Mouse (Mus musculus) stomach, embryonic 16.5 days (tissue): ENCODE measurements around the gene Psmd12. TPM values are rescaled to one million over a fixed set of nuclear protein-coding genes. Genes with fewer than 3 reads are reported as not detected.

Experiments used
- ATAC-seq: fragments of 200-750 bp; cut with Nextera tagmentation; 2 replicates; pipeline ENCODE4 v1.8.0; 2017; ENCODE audit warnings: moderate number of reproducible peaks, moderate TSS enrichment; ENCODE audit not compliant: insufficient read depth, low FRiP score
- H3K27ac ChIP-seq: fragments of 300-500 bp; sonication (generic); 2 replicates; pipeline ENCODE4 v1.5.1; 2014; ENCODE audit warnings: low read length
- H3K27me3 ChIP-seq: fragments of 300-500 bp; sonication (generic); 2 replicates; pipeline ENCODE4 v1.6.1; 2014; ENCODE audit warnings: low read length, control low read depth, mixed read lengths; ENCODE audit not compliant: control insufficient read depth, insufficient read depth
- H3K36me3 ChIP-seq: fragments of 300-500 bp; sonication (generic); 2 replicates; pipeline ENCODE4 v1.6.1; 2014; ENCODE audit warnings: low read length; ENCODE audit not compliant: control insufficient read depth, insufficient read depth
- H3K4me1 ChIP-seq: fragments of 300-500 bp; sonication (generic); 2 replicates; pipeline ENCODE4 v1.6.1; 2014; ENCODE audit warnings: low read length, control low read depth, mixed read lengths; ENCODE audit not compliant: control insufficient read depth, insufficient read depth
- H3K4me2 ChIP-seq: fragments of 300-500 bp; sonication (generic); 2 replicates; pipeline ENCODE4 v1.6.1; 2014; ENCODE audit warnings: low read depth, low read length, mixed read lengths
- H3K4me3 ChIP-seq: fragments of 300-500 bp; sonication (generic); replicated peaks from 2 replicates; pipeline ENCODE4 v1.5.1; 2014; ENCODE audit warnings: mild to moderate bottlenecking, low read length
- H3K9ac ChIP-seq: fragments of 300-500 bp; sonication (generic); 2 replicates; pipeline ENCODE4 v1.6.1; 2014; ENCODE audit warnings: low read length
- H3K9me3 ChIP-seq: fragments of 300-500 bp; sonication (generic); replicated peaks from 2 replicates; pipeline ENCODE4 v1.6.1; 2016; ENCODE audit warnings: low read length, control low read depth; ENCODE audit not compliant: control insufficient read depth
- WGBS: fragments of 180-500 bp; shearing (Covaris S2); extraction: QIAGEN DNeasy Blood & Tissue Kit; methylation state at CpG from one replicate; pipeline ENCODE4 v1.1.7; 2014; 5-methylcytosine and 5-hydroxymethylcytosine counted together
- polyA plus RNA-seq: library from polyadenylated mRNA; unstranded; fragments of >200 nt; fragmentation: Nextera tagmentation; extraction: Ambion mirVana; gene quantifications from 2 replicates; pipeline ENCODE4 v1.2.1, GENCODE M21; 2015

Gene Psmd12
- polyA plus RNA-seq, 1 experiment from 2014 or later: 175 TPM

DNA sequence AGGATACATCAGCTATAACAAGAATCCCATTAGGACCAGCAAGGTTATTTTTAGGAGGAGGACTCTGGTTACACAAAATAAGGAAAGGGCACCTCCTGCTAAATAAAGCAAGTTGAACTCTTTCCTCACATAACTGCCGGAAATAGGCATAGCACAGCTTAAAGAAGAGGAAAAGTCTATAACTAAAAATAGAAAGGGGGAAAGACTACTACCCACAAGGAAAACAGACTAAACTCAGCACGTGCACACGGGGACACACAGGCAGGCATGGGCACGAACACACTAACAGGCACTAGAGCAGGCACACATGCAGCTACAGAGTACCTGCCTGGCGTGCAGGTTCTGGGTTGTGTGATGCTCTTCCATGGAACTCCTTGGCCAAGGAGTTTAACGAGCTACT is 32.6 kb upstream of the Psmd12 start:
- no peaks in the 10 kb centered on the region for H3K9me3 ChIP-seq
- H3K36me3 ChIP-seq: no peaks in the 10 kb centered on the region
- WGBS: 76% methylated on average over 6 of the region's 6 CpGs
- H3K27ac ChIP-seq: no peak overlapping the region
- no peaks in the 10 kb centered on the region for H3K27me3 ChIP-seq
- H3K4me3 ChIP-seq: no peak overlapping the region
- no peak overlapping the region for H3K4me2 ChIP-seq
- ATAC-seq: no peak
- no peak overlapping the region for H3K9ac ChIP-seq
- H3K4me1 ChIP-seq: peaks cover 19% of the 10 kb centered on the region

- H3K4me3 ChIP-seq: no peak overlapping the region
- no peak overlapping the region for H3K27ac ChIP-seq
- peaks cover 19% of the 10 kb centered on the region for H3K4me1 ChIP-seq
- H3K36me3 ChIP-seq: no peaks in the 10 kb centered on the region
- H3K9ac ChIP-seq: no peak overlapping the region
- H3K9me3 ChIP-seq: no peaks in the 10 kb centered on the region
- ATAC-seq: peak; percentile 38; the same call in 1 of the 2 replicates
- no peaks in the 10 kb centered on the region for H3K27me3 ChIP-seq
- 41% methylated on average over 5 of the region's 5 CpGs for WGBS
- H3K4me2 ChIP-seq: no peak overlapping the region
Observed at GRCm38 (mm10) chr11:107447349-107447748, 31.9 kb upstream of the Psmd12 start.

DNA sequence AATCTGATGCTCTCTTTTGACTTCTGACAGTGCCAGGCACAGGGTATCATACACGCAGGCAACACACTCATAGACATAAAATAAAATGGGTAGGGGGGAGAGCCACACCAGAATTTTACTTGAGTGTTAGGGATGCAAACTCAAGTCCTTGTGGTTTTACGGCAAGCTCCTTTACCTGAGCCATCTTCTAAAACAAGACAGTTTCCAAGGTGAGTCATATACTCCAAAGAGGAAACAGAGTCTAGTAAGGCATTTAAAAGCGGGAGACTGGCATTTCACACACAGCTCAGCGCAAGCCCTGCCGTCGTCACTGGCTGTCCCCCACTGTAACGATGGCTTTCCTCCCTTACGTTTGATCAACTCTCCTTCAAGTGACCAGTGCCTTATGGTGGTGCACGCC is 31.4 kb upstream of the Psmd12 start:
- no peak overlapping the region for H3K27ac ChIP-seq
- H3K36me3 ChIP-seq: no peaks in the 10 kb centered on the region
- WGBS: 78% methylated on average over 9 of the region's 9 CpGs

DNA sequence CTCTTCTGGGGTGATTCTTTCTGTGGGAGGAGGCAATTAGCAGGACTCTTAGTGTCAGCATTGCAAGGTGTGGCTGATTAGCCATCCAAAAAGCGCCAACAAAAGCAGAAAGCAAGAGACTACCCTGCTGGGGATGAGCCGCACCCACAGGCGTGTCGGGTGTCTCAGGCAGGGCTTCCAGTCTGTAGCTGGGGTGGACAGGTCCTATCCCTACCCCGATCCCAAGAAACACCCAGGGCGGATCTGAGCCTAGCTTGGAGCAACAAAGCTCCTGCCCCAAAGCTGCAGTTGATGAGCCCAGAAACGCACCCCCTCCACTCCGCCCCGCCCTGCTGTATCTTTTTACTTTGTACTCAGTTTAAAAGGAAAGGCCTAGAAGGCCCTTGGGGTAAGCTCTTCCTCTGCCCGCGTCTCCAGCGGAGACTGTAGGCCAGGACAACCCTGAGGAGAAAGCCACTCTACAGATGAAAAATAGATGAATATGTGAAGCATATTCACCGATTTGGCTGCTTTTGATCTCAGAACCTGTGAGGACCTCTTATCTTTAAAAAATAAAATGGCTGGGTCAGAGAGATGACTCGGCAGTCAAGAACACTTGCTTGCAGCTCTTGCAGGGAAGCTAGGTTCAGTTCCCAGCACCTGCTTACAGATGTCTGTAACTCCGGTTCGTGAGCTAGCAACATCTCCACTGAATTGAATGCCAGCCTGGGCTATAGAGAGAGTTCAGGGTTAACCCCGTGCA is 29.9 kb upstream of the Psmd12 start:
- H3K4me3 ChIP-seq: no peak overlapping the region
- H3K9ac ChIP-seq: no peak overlapping the region
- ATAC-seq: no peak; the same call in 1 of the 2 replicates
- H3K4me2 ChIP-seq: no peak overlapping the region
- no peaks in the 10 kb centered on the region for H3K36me3 ChIP-seq
- no peak overlapping the region for H3K27ac ChIP-seq
- H3K4me1 ChIP-seq: peaks cover 19% of the 10 kb centered on the region
- no peaks in the 10 kb centered on the region for H3K27me3 ChIP-seq
- WGBS: 67% methylated on average over 17 of the region's 17 CpGs
- no peaks in the 10 kb centered on the region for H3K9me3 ChIP-seq

More for the DNA sequence above, 31.4 kb upstream of the Psmd12 start:
- H3K9me3 ChIP-seq: no peaks in the 10 kb centered on the region
- ATAC-seq: no peak
- no peak overlapping the region for H3K9ac ChIP-seq
- peaks cover 19% of the 10 kb centered on the region for H3K4me1 ChIP-seq
- H3K27me3 ChIP-seq: no peaks in the 10 kb centered on the region
- H3K4me3 ChIP-seq: no peak overlapping the region
- H3K4me2 ChIP-seq: no peak overlapping the region

GRCm38 (mm10) chr11:107450097-107450496 is 29.2 kb upstream of the Psmd12 start:
- H3K27ac ChIP-seq: no peak overlapping the region
- H3K4me1 ChIP-seq: peaks cover 25% of the 10 kb centered on the region
- no peaks in the 10 kb centered on the region for H3K27me3 ChIP-seq
- no peaks in the 10 kb centered on the region for H3K36me3 ChIP-seq
- no peak overlapping the region for H3K9ac ChIP-seq
- H3K4me3 ChIP-seq: no peak overlapping the region
- H3K4me2 ChIP-seq: no peak overlapping the region
- no peak for ATAC-seq
- H3K9me3 ChIP-seq: no peaks in the 10 kb centered on the region
- 53% methylated on average over 6 of the region's 6 CpGs for WGBS

DNA sequence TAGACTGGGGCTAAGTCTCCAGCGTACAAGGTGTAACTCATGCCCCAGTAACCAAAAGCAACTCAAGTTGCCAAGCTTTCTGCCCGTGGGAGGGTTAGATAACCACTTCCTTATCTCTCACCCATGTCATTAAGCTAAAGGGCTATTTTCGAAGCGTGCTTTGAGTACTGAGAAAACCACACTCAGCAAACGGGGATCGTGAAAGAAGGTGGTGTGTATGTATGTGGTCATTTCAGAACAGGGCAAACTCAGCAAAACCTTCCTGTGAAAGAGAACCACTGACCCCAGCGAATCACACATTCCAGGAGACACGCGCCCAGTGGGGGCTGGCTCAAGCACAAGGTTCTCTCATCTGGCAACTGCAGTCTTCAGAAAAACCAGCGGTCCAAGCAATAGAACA is 28.2 kb upstream of the Psmd12 start:
- H3K4me3 ChIP-seq: no peak overlapping the region
- H3K9ac ChIP-seq: no peak overlapping the region
- ATAC-seq: no peak
- 64% methylated on average over 10 of the region's 10 CpGs for WGBS
- no peak overlapping the region for H3K27ac ChIP-seq
- H3K36me3 ChIP-seq: no peaks in the 10 kb centered on the region
- H3K27me3 ChIP-seq: no peaks in the 10 kb centered on the region
- peaks cover 29% of the 10 kb centered on the region for H3K4me1 ChIP-seq
- no peaks in the 10 kb centered on the region for H3K9me3 ChIP-seq
- H3K4me2 ChIP-seq: peak overlapping the region; percentile 29; the same call in 1 of the 2 replicates

- Histone ChIP-seq H3K4me1 (peaks cover 28% of the 10 kb centered on the region), H3K27me3 (no peaks in the 10 kb centered on the region), H3K9me3 (no peaks in the 10 kb centered on the region), H3K4me3 (no peak overlapping the region), H3K9ac (no peak overlapping the region), H3K27ac (no peak overlapping the region), H3K4me2 (no peak overlapping the region), H3K36me3 (no peaks in the 10 kb centered on the region)
- 85% methylated on average over 7 of the region's 7 CpGs for WGBS
- ATAC-seq: no peak
Observed at GRCm38 (mm10) chr11:107452053-107452452, 27.2 kb upstream of the Psmd12 start.

- no peaks in the 10 kb centered on the region for H3K9me3 ChIP-seq
- no peaks in the 10 kb centered on the region for H3K27me3 ChIP-seq
- WGBS: 36% methylated on average over 19 of the region's 19 CpGs
- 0 out of 2 replicates have a peak overlapping the region, but pooled peaks have one; percentile 7 for H3K9ac ChIP-seq
- H3K4me3 ChIP-seq: peak overlapping the region; percentile 22
- no peaks in the 10 kb centered on the region for H3K36me3 ChIP-seq
- no peak overlapping the region for H3K27ac ChIP-seq
- ATAC-seq: peak; percentile 53; the same call in 1 of the 2 replicates
- H3K4me1 ChIP-seq: peaks cover 21% of the 10 kb centered on the region
- H3K4me2 ChIP-seq: peak overlapping the region; percentile 43
Observed at GRCm38 (mm10) chr11:107454546-107455462, 24.5 kb upstream of the Psmd12 start.

GRCm38 (mm10) chr11:107457282-107457681 is 22.0 kb upstream of the Psmd12 start:
- 77% methylated on average over 3 of the region's 3 CpGs for WGBS
- Histone ChIP-seq H3K4me1 (peaks cover 16% of the 10 kb centered on the region), H3K4me2 (no peak overlapping the region), H3K9me3 (no peaks in the 10 kb centered on the region), H3K4me3 (no peak overlapping the region), H3K36me3 (no peaks in the 10 kb centered on the region), H3K9ac (no peak overlapping the region), H3K27me3 (no peaks in the 10 kb centered on the region), H3K27ac (no peak overlapping the region)
- no peak for ATAC-seq
